Mouse (Mus musculus): ENCODE results near the gene Sgms2.

DNA sequence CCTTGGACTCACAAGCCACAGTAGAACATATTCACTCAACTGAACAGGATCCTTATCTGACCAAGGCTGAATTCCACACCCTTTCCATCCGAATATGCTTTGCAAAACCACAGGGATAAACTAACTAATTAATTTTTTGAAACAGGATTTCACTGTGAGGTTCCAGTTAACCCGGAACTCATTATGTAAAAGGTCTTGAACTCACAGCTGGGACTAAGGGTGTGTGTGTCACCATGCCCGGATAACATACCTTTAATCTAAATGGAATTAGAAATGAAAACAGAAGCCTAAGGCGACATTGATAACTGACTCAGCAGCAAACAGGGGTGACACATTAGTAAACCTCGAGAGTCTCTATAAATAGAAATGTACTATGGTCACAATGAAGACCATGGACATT is 5.8 kb downstream of the Sgms2 start:
- no peak for TF ChIP-seq POLR2A (IDR thresholded peaks at IDR 0.05; ENCODE audit: control insufficient read depth in 1 of 2, insufficient read depth in 1 of 2, low read depth in 1 of 2, low read length in 2 of 2, poor library complexity in 1 of 2)
- no peak for TF ChIP-seq MAX (IDR thresholded peaks at IDR 0.05; ENCODE audit: low read length)
- no peak for TF ChIP-seq NELFE (IDR thresholded peaks at IDR 0.05; ENCODE audit: low read depth, low read length)
- no peak for TF ChIP-seq CTCF (IDR thresholded peaks at IDR 0.05 in 2 of 3, conservative IDR thresholded peaks at IDR 0.05 in 1 of 3; ENCODE audit: control insufficient read depth in 1 of 3, insufficient read depth in 1 of 3, low read depth in 2 of 3, low read length in 3 of 3, poor library complexity in 1 of 3, severe bottlenecking in 1 of 3)
